Mouse (Mus musculus): ENCODE measurements around the gene Agbl4. TPM values are rescaled to one million over a fixed set of nuclear protein-coding genes. Genes with fewer than 3 reads are reported as not detected.

Gene Agbl4
- polyA plus RNA-seq, 1 experiment from 2014 or later: not detected

DNA sequence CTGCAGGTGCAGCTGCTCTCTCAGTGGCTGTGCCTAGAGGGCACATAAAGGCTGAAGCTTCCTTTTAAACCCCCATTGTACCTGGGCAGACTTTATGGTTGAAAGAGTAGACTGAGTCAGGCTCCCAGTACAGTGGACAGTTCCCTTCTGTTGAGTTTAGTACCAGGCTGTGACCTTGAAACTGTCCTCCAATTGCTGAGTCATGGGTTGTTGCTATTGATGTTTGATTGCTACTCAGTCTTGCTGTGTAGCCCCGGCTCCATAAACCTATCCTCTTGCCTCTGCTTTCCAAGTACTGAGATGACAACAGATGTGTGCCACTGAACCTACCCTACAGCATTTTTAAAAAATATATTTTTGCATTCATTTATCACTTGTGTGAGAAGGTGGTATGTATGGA is 1190.8 kb downstream of the Agbl4 start:
- H3K4me3 ChIP-seq (replicated peaks): no peak overlapping the region
- WGBS (ENCODE audit: insufficient replicate concordance): 74% methylated on average over 1 of the region's 1 CpGs
- no peaks in the 10 kb centered on the region for H3K4me1 ChIP-seq (replicated peaks)
- H3K9ac ChIP-seq: no peak overlapping the region
- H3K27me3 ChIP-seq: no peaks in the 10 kb centered on the region
- no peaks in the 10 kb centered on the region for H3K9me3 ChIP-seq (replicated peaks)
- H3K36me3 ChIP-seq (replicated peaks): no peaks in the 10 kb centered on the region
- no peak overlapping the region for H3K27ac ChIP-seq (replicated peaks)
- H3K4me2 ChIP-seq: no peak overlapping the region
- ATAC-seq (ENCODE audit: insufficient read depth): no peak

DNA sequence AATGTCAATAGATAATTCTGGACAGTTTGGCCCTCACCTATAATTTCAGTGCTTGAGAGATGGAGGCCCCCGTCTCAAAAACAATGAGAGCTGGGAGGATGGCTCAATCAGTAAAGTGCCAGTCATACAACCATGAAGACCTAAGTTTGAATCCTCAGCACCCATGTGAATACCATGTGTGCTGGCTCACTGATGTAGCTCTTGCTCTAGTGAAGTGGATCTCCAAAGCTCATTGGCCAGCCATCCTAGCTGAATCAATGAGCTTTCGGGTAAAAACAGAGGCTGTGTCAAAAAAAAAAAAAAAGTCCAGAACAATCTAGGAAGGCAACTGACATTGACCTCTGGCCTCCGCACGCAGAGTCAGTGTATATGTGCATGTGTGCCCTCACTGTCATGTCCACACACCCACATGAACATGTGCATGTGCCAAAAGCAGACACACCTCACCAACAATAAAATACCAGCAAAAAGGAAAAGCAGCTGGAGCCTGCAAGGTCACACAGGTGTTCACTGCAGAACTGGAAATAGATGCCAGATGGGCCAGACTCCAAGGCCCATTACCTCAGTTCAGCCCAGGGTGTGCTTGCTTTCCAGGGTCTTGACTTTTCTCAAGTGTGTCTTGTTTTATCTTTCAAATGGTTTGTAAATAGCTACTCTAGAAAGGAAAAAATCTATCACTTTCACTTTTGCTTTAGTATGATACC is 1192.2 kb downstream of the Agbl4 start:
- no peak overlapping the region for H3K9ac ChIP-seq
- H3K4me3 ChIP-seq (replicated peaks): no peak overlapping the region
- H3K9me3 ChIP-seq (replicated peaks): no peaks in the 10 kb centered on the region
- no peaks in the 10 kb centered on the region for H3K4me1 ChIP-seq (replicated peaks)
- ATAC-seq (ENCODE audit: insufficient read depth): no peak
- no peak overlapping the region for H3K27ac ChIP-seq (replicated peaks)
- H3K36me3 ChIP-seq (replicated peaks): no peaks in the 10 kb centered on the region
- 70% methylated on average over 4 of the region's 4 CpGs for WGBS (ENCODE audit: insufficient replicate concordance)
- no peak overlapping the region for H3K4me2 ChIP-seq
- H3K27me3 ChIP-seq: no peaks in the 10 kb centered on the region

DNA sequence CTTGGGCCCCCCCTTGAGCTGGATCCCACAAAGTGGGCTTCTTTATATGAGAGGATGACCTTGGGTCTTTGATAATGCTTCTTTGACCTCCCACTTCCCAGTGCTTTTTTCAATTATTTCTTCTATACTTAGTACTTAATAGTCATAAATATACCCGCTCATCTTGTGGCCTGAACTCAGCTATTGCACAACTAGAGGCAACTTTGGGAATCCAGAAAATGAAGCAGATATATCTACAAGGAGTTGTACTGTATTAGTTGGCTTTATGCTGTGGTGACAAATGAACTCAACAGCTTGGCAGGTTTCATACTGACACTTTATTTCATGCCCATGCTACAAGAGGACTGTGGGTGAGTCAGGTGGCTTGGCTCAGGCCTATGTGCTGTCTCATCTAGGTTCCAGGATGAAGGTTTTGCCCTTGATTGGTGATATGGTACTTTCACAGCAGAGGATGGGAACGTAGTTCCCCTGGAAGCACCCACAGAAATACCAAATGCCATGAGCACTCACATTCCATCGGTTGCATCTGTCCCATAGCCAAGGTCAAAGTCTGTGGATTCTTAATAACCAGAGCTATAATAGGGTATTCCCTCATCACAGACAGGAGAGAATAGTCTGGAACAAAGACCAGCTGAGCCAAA is 1197.3 kb downstream of the Agbl4 start:
- no peak overlapping the region for H3K9ac ChIP-seq
- no peak overlapping the region for H3K4me2 ChIP-seq
- no peak overlapping the region for H3K27ac ChIP-seq (replicated peaks)
- H3K27me3 ChIP-seq: no peaks in the 10 kb centered on the region
- no peak for ATAC-seq (ENCODE audit: insufficient read depth)
- H3K9me3 ChIP-seq (replicated peaks): no peaks in the 10 kb centered on the region
- WGBS (ENCODE audit: insufficient replicate concordance): 45% methylated on average over 3 of the region's 3 CpGs
- H3K36me3 ChIP-seq (replicated peaks): no peaks in the 10 kb centered on the region
- H3K4me1 ChIP-seq (replicated peaks): no peaks in the 10 kb centered on the region
- no peak overlapping the region for H3K4me3 ChIP-seq (replicated peaks)

DNA sequence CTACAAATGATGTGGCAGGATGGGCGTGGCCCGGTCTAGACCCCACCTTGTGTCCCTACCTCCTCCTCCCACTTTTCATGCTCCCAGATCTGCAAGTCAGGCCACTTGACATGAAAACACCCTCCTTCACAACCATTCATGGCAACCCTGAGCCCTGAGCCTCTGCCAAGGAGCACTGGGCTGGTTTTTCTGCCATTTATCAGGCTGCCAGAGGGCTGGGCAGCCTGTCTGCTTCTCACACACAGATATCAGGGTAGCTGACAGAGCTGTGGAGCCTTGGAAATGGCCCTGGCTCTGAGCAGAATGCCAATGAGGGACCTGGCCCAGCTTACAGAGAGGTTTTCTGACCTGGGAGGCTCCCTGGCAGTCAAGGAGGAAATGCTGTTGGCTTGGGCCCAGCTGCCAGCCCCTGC is 1199.8 kb downstream of the Agbl4 start:
- Histone ChIP-seq H3K36me3 (replicated peaks) (no peaks in the 10 kb centered on the region), H3K4me2 (no peak overlapping the region), H3K9me3 (replicated peaks) (no peaks in the 10 kb centered on the region), H3K4me3 (replicated peaks) (no peak overlapping the region), H3K27ac (replicated peaks) (no peak overlapping the region), H3K4me1 (replicated peaks) (no peaks in the 10 kb centered on the region), H3K27me3 (no peaks in the 10 kb centered on the region), H3K9ac (no peak overlapping the region)
- 63% methylated on average over 2 of the region's 2 CpGs for WGBS (ENCODE audit: insufficient replicate concordance)
- no peak for ATAC-seq (ENCODE audit: insufficient read depth)

DNA sequence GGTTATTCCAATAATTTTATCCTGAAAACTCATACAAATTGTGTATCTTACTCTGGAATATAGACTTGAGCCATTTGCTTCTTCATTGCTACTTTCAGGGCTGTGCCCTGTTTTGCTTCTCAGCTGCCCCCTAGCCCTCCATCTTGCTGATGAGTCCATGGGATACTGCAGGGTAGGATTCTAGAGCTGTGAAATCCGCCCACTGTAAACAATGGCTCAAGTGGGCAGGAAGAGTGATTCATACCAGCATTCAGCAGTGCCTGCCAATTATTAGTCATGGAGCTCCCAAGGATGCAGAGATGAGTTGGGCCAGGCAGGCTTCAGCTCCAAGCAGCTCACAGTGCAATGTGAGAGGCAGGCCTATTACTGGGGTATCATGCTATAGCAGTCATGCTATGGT is 1200.5 kb downstream of the Agbl4 start:
- no peaks in the 10 kb centered on the region for H3K27me3 ChIP-seq
- no peak overlapping the region for H3K4me3 ChIP-seq (replicated peaks)
- no peak overlapping the region for H3K27ac ChIP-seq (replicated peaks)
- H3K9ac ChIP-seq: no peak overlapping the region
- no peaks in the 10 kb centered on the region for H3K36me3 ChIP-seq (replicated peaks)
- no peaks in the 10 kb centered on the region for H3K9me3 ChIP-seq (replicated peaks)
- ATAC-seq (ENCODE audit: insufficient read depth): no peak
- H3K4me1 ChIP-seq (replicated peaks): no peaks in the 10 kb centered on the region
- 38% methylated on average over 1 of the region's 1 CpGs for WGBS (ENCODE audit: insufficient replicate concordance)
- no peak overlapping the region for H3K4me2 ChIP-seq

DNA sequence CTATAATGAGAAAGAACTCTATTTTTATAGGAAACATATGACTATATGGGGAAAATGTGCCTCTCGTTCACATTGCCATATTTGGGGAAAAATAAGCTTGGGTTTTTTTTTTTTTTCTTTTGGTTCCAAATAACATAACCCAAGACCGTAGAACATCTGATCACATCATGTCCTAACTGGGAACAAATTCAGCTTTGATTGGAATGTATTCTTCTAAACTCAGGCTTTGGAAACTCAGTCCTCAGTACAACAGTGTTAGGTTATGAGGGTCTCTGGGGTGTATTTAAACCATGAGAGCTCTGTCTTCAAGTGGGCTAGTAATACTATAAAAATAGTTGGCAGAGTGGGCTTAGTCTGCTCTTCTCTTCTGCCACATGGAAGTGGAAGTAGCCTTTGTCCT is 1205.7 kb downstream of the Agbl4 start:
- no peak overlapping the region for H3K4me2 ChIP-seq
- no peaks in the 10 kb centered on the region for H3K27me3 ChIP-seq
- no peak for ATAC-seq (ENCODE audit: insufficient read depth)
- no peak overlapping the region for H3K27ac ChIP-seq (replicated peaks)
- H3K9ac ChIP-seq: no peak overlapping the region
- H3K4me3 ChIP-seq (replicated peaks): no peak overlapping the region
- no peaks in the 10 kb centered on the region for H3K9me3 ChIP-seq (replicated peaks)
- no peaks in the 10 kb centered on the region for H3K4me1 ChIP-seq (replicated peaks)
- WGBS (ENCODE audit: insufficient replicate concordance): 66% methylated on average over 2 of the region's 2 CpGs
- H3K36me3 ChIP-seq (replicated peaks): no peaks in the 10 kb centered on the region

DNA sequence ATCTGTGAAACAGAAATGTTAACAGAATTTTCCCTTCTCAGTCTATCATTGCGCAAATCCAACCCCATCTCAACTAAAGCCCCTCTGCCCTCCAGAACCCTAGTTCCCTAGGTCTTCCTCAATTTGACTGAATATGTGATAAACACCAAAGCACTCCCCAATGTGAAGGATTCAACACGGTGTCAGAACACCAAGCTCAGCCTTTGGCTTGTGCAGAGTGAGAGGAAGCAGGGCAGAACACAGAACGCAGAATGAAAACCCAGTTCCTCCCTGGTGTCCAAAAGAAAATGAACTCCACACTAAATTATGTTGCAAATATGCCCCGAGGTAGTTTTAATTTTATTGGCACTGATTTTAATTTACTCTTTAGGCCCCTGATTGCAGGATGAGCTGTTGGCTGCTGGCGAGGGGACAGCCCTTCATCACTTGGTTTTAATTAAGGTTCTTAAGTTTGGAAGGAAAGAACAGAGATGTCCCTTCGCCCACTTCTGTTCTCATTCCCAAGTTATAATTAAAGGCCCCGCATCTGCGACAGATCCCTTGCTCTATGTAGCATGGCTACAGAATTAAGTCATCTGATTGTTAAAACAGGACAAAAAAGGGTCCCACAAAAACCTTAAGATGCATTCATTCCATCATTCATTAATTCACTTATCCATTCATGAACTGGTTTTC is 1210.5 kb downstream of the Agbl4 start:
- no peak for ATAC-seq (ENCODE audit: insufficient read depth)
- no peaks in the 10 kb centered on the region for H3K9me3 ChIP-seq (replicated peaks)
- 63% methylated on average over 8 of the region's 8 CpGs for WGBS (ENCODE audit: insufficient replicate concordance)
- no peak overlapping the region for H3K9ac ChIP-seq
- no peak overlapping the region for H3K4me2 ChIP-seq
- no peaks in the 10 kb centered on the region for H3K4me1 ChIP-seq (replicated peaks)
- H3K36me3 ChIP-seq (replicated peaks): no peaks in the 10 kb centered on the region
- H3K27ac ChIP-seq (replicated peaks): no peak overlapping the region
- no peaks in the 10 kb centered on the region for H3K27me3 ChIP-seq
- no peak overlapping the region for H3K4me3 ChIP-seq (replicated peaks)

DNA sequence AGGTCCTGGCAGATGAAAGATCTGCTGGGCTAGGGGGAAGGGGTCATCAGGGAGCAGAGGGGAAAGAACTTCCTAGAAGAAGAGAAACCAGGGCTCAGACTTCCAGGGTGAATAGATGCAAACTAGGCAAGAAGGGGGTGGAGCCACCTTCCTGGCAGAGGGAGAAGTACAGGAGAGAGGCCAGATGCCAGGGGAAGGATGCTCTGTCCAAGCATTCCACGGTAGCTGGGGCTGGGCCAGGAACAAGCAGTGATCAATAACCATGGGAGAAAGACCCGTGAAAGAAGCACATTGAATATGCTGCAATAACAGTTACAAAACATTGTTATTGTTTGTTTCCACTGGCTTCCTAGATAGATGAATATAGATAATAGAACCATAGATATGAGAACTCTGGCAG is 1224.4 kb downstream of the Agbl4 start:
- Histone ChIP-seq H3K27me3 (no peaks in the 10 kb centered on the region), H3K4me2 (no peak overlapping the region), H3K27ac (replicated peaks) (no peak overlapping the region), H3K4me1 (replicated peaks) (no peaks in the 10 kb centered on the region), H3K9me3 (replicated peaks) (no peaks in the 10 kb centered on the region), H3K36me3 (replicated peaks) (no peaks in the 10 kb centered on the region), H3K4me3 (replicated peaks) (no peak overlapping the region), H3K9ac (no peak overlapping the region)
- WGBS (ENCODE audit: insufficient replicate concordance): 31% methylated on average over 2 of the region's 2 CpGs
- ATAC-seq (ENCODE audit: insufficient read depth): no peak

DNA sequence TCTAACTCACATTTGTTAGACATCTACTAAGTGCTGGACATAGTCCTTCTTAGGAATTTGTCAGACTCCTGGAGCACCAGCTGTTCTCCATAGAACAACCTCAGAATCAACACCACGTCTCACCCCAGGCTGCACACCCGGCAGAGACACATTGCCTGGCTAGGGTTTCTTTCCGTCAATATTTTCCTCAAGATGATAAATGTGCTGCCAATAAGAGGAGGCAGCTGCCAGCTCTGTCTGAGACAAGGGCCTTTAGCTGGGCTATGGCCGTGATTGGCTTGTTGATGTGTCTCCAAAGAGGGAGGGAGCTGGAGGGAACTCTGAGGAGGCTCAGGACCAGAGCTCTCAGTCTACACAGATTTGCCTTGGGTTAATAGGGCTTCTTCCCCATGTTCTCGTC is 1227.5 kb downstream of the Agbl4 start:
- Histone ChIP-seq H3K27ac (replicated peaks) (no peak overlapping the region), H3K4me2 (no peak overlapping the region), H3K27me3 (no peaks in the 10 kb centered on the region), H3K4me3 (replicated peaks) (no peak overlapping the region), H3K36me3 (replicated peaks) (no peaks in the 10 kb centered on the region), H3K9me3 (replicated peaks) (no peaks in the 10 kb centered on the region), H3K4me1 (replicated peaks) (no peaks in the 10 kb centered on the region), H3K9ac (no peak overlapping the region)
- 43% methylated on average over 5 of the region's 5 CpGs for WGBS (ENCODE audit: insufficient replicate concordance)
- no peak for ATAC-seq (ENCODE audit: insufficient read depth)

DNA sequence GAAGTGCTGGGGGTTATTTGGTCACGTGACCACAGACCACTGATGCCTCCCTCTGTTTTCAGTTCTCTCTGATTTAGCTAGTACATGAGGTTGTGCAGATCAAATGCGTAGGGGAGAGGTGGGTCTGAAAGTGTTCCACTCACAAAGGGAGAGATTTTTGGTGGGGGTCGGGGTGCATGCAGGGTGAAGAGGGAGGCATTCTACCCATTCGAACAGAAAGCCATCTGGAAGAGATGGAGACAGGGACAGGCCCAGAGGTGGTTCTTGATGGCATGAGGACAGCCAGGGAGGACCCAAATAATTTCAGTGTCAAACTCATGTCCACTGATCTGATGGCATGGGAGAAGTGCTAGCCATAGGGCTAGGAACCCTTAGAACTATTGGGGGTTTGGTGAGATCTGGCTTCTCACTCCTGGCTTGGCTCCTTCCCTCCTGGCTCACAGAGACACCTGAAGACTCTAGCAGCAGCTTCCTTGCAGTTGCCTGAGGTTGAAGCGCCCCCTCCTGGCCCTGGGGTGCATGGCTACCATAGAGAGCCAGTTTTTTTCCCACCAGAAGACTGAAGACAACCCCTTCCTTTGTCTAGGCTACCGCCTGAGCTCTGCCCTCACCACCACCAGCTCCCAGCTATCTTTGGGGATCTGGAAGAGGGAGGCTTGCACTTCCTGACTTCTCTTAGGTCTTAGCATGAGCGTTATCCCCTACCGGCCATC is 1228.8 kb downstream of the Agbl4 start:
- Histone ChIP-seq H3K4me3 (replicated peaks) (no peak overlapping the region), H3K36me3 (replicated peaks) (no peaks in the 10 kb centered on the region), H3K4me1 (replicated peaks) (no peaks in the 10 kb centered on the region), H3K27me3 (no peaks in the 10 kb centered on the region), H3K9me3 (replicated peaks) (no peaks in the 10 kb centered on the region), H3K27ac (replicated peaks) (no peak overlapping the region), H3K4me2 (no peak overlapping the region), H3K9ac (no peak overlapping the region)
- WGBS (ENCODE audit: insufficient replicate concordance): 23% methylated on average over 8 of the region's 8 CpGs
- no peak for ATAC-seq (ENCODE audit: insufficient read depth)

DNA sequence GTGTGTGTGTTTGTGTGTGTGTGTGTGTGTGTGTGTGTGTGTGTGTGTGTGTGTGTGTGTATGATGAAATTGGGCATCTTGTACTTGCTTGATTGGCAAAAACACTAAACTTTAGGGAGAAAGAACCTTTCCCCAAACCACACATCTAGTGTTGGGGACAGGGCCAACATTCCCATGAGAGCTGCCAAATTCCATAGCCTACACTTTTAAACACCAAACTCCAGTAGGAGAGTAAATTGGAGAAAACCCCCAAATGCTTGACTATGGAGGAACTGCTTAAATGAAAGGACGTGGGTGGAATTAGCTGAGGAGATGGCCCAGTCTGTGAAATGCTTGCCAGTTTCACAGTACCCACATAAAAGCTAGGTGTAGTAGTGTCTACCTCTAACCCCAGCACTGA is 1235.2 kb downstream of the Agbl4 start:
- no peaks in the 10 kb centered on the region for H3K36me3 ChIP-seq (replicated peaks)
- no peaks in the 10 kb centered on the region for H3K4me1 ChIP-seq (replicated peaks)
- WGBS (ENCODE audit: insufficient replicate concordance): 57% methylated on average over 1 of the region's 1 CpGs
- no peak for ATAC-seq (ENCODE audit: insufficient read depth)
- H3K9me3 ChIP-seq (replicated peaks): no peaks in the 10 kb centered on the region
- no peak overlapping the region for H3K4me2 ChIP-seq
- H3K9ac ChIP-seq: no peak overlapping the region
- H3K27me3 ChIP-seq: no peaks in the 10 kb centered on the region
- H3K4me3 ChIP-seq (replicated peaks): no peak overlapping the region
- no peak overlapping the region for H3K27ac ChIP-seq (replicated peaks)

Measured in liver, embryonic 15.5 days (tissue).